Mouse (Mus musculus) liver, postnatal 0 days (tissue): ENCODE measurements at regions not wholly inside any gene's neighbourhood (a gene's known extent, or its start where the extent isn't known, plus 50 kb on each side); places are given as distances from the start of the nearest gene placed in this dataset.

Source experiments
- CTCF ChIP-seq: sonication (generic); IDR thresholded peaks from 2 replicates; pipeline ENCODE4 v1.5.1; 2016; ENCODE audit warnings: antibody characterized with exemption, low read depth
- EP300 ChIP-seq: IDR thresholded peaks from 2 replicates; pipeline ENCODE4 v1.6.1; 2016; ENCODE audit warnings: antibody characterized with exemption, low read depth, mild to moderate bottlenecking

GRCm38 (mm10) chr1:181298063-181298462 lies 54.4 kb upstream of the Cnih3 start:
- no peak for TF ChIP-seq EP300
- TF ChIP-seq CTCF: no peak
